Mouse (Mus musculus): ENCODE measurements around the gene E130309D02Rik.

- TF ChIP-seq POLR2A (IDR thresholded peaks at IDR 0.05; ENCODE audit: insufficient read depth, low read length) (no peak), EP300 (IDR thresholded peaks at IDR 0.05; ENCODE audit: insufficient read depth, low read depth, low read length) (no peak), CTCF (IDR thresholded peaks at IDR 0.05; ENCODE audit: low read depth, low read length) (no peak)
These were observed 40.9 kb upstream of the E130309D02Rik start for GRCm38 (mm10) chr5:143356017-143356416.

All from ES-Bruce4 (cell line).